Mouse (Mus musculus) kidney, embryonic 15.5 days (tissue): Measurements from ENCODE around the gene Ager. TPM values are rescaled to one million over a fixed set of nuclear protein-coding genes. Genes with fewer than 3 reads are reported as not detected.

Source experiments
- ATAC-seq: fragments of 200-750 bp; cut with Nextera tagmentation; replicated peaks from 2 replicates; pipeline ENCODE4 v1.8.0; 2017; ENCODE audit warnings: moderate TSS enrichment; ENCODE audit not compliant: low FRiP score
- H3K27ac ChIP-seq: fragments of 300-500 bp; sonication (generic); 2 replicates; pipeline ENCODE4 v1.5.1; 2015; ENCODE audit warnings: mild to moderate bottlenecking, inconsistent platforms
- H3K27me3 ChIP-seq: fragments of 300-500 bp; sonication (generic); 2 replicates; pipeline ENCODE4 v1.6.1; 2015; ENCODE audit warnings: inconsistent platforms
- H3K36me3 ChIP-seq: fragments of 300-500 bp; sonication (generic); 2 replicates; pipeline ENCODE4 v1.6.1; 2015; ENCODE audit warnings: inconsistent platforms
- H3K4me1 ChIP-seq: fragments of 300-500 bp; sonication (generic); 2 replicates; pipeline ENCODE4 v1.6.1; 2015; ENCODE audit warnings: inconsistent platforms
- H3K4me2 ChIP-seq: fragments of 300-500 bp; sonication (generic); 2 replicates; pipeline ENCODE4 v1.6.1; 2015; ENCODE audit warnings: moderate library complexity, mild to moderate bottlenecking, inconsistent platforms
- H3K4me3 ChIP-seq: fragments of 300-500 bp; sonication (generic); replicated peaks from 2 replicates; pipeline ENCODE4 v1.5.1; 2015; ENCODE audit warnings: mild to moderate bottlenecking, inconsistent platforms
- H3K9ac ChIP-seq: fragments of 300-500 bp; sonication (generic); 2 replicates; pipeline ENCODE4 v1.6.1; 2015; ENCODE audit warnings: mild to moderate bottlenecking, inconsistent platforms
- H3K9me3 ChIP-seq: fragments of 300-500 bp; sonication (generic); replicated peaks from 2 replicates; pipeline ENCODE4 v1.6.1; 2016; ENCODE audit warnings: inconsistent platforms
- WGBS: fragments of 180-500 bp; shearing (Covaris S2); methylation state at CpG from one replicate; pipeline ENCODE4 v1.1.7; 2015; ENCODE audit warnings: mixed read lengths; 5-methylcytosine and 5-hydroxymethylcytosine counted together
- polyA plus RNA-seq: library from polyadenylated mRNA; unstranded; fragments of >200 nt; fragmentation: Nextera tagmentation; extraction: Ambion mirVana; gene quantifications from 2 replicates; pipeline ENCODE4 v1.2.1, GENCODE M21; 2015

Ager gene
- polyA plus RNA-seq, 1 experiment from 2014 or later: 7.5 TPM

DNA sequence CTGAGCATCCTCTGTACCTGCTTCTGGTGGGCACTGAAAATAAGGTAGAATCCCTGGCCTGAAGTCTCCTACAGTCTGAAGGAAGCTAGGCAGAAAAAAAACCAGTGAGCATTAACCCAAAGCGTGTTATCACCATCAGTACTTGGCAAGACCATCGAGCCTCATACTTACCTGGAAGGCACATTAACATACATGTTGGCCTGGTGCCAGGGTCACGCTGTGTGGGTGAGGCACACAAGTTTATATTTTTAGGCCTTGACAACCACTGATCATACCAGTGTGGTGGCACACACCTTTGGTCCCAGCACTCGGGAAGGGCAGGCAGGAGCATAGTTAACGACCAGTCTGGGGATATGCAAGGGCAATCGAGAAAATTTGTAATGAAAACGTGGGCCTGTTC, 10.3 kb downstream of the Ager start:
- Histone ChIP-seq H3K4me3 (no peak overlapping the region), H3K4me1 (peaks cover 40% of the 10 kb centered on the region), H3K27me3 (no peaks in the 10 kb centered on the region), H3K9ac (no peak overlapping the region), H3K36me3 (peaks cover 35% of the 10 kb centered on the region), H3K27ac (peak overlapping the region; percentile 54), H3K4me2 (0 out of 2 replicates have a peak overlapping the region, but pooled peaks have one; percentile 3), H3K9me3 (no peaks in the 10 kb centered on the region)
- WGBS: 72% methylated on average over 7 of the region's 7 CpGs
- no peak for ATAC-seq

GRCm38 (mm10) chr17:34611050-34611449, 13.4 kb downstream of the Ager start:
- Histone ChIP-seq H3K4me3 (no peak overlapping the region), H3K9me3 (no peaks in the 10 kb centered on the region), H3K4me1 (peaks cover 29% of the 10 kb centered on the region), H3K9ac (no peak overlapping the region), H3K27me3 (no peaks in the 10 kb centered on the region), H3K36me3 (peaks cover 64% of the 10 kb centered on the region), H3K4me2 (no peak overlapping the region), H3K27ac (no peak overlapping the region)
- ATAC-seq: no peak
- WGBS: 90% methylated on average over 8 of the region's 8 CpGs

DNA sequence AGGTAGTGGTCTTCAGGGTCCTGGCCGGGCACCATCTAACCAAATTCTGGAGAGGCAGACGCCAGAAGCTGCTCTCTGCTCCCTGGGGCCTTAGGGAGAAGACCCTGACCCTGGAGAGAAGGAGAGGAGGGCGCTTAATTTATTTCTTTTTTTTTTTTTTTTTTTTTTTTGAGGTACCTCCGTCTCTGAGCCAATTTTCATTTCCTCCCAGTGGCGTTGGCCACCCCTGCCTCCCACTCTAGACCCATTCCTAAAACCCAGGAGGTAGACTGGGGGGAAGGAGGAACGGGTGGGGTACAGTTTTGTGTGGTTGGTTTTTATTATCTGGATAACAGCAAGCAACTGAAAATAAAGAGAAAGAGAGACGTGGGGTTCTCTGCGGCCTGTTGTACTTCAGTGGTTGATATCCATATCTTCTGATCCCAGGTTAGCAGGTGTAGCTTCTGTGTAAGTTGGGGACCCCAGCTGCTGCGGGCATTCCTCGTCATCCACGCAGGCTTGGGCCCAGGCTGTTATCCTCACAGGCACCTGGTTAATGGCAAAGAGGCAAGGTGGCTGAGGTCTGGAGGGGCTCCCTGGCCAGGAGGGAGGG, 15.5 kb downstream of the Ager start:
- no peak overlapping the region for H3K9ac ChIP-seq
- peaks cover 75% of the 10 kb centered on the region for H3K36me3 ChIP-seq
- WGBS: 83% methylated on average over 11 of the region's 11 CpGs

DNA sequence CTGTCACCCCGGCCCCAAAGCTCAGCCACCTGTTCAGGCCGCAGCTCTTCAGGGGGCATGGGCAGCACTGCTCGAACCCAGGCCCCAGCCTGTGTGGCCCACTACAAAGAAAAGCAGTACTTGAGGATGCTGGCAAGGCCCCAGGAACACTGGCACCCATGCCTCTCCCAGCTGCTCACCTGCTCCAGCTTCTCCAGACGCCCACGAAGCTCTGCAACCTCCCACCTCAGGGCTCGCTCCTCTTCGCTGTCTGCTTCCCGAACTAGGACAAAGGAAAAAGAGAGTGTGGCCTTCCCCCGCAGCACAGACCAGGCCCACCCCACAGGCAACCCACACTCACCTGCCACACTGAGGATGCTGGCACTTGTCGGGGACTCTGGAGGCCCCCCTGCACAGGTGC, 16.2 kb downstream of the Ager start:
- 89% methylated on average over 10 of the region's 10 CpGs for WGBS

More for the DNA sequence above, 15.5 kb downstream of the Ager start:
- no peak for ATAC-seq
- H3K4me1 ChIP-seq: peaks cover 11% of the 10 kb centered on the region
- no peak overlapping the region for H3K27ac ChIP-seq
- no peak overlapping the region for H3K4me2 ChIP-seq
- no peak overlapping the region for H3K4me3 ChIP-seq
- no peaks in the 10 kb centered on the region for H3K9me3 ChIP-seq
- no peaks in the 10 kb centered on the region for H3K27me3 ChIP-seq

DNA sequence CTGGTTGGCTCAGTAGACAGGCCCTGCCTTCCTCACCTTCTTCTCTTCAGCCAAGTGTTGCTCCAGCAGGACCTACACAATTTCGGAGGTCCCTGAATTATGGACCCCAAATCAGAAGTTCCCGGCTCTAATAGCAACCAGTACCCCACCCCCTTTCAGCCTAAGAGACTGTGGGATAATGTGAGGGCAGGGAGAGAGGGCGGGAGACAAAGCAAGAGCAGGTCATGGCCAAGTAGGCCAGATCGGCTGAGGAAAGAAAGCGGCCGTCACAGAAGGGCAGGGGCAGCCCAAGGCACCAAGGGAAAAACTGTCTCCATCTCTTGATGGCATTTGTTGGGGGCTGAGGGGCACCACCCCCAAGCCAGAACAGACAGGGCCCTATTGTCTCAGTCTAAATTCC, 18.2 kb downstream of the Ager start, which contains the start of gene Egfl8:
Gene Egfl8 (minus strand): TSS at position 101 of the 400 bp plus-strand sequence.
- Histone ChIP-seq H3K4me3 (no peak within 1 kb of the TSS), H3K9ac (no peak within 1 kb of the TSS), H3K9me3 (no peaks in the 10 kb centered on the region), H3K27me3 (no peaks in the 10 kb centered on the region), H3K4me2 (no peak within 1 kb of the TSS), H3K27ac (peak within 1 kb of the TSS; percentile 18; the same call in 1 of the 2 replicates), H3K36me3 (peaks cover 89% of the 10 kb centered on the region), H3K4me1 (no peaks in the 10 kb centered on the region)
- no peak for ATAC-seq
- WGBS: 71% methylated on average over 6 of the region's 6 CpGs

More for the DNA sequence above, 16.2 kb downstream of the Ager start:
- Histone ChIP-seq H3K27me3 (no peaks in the 10 kb centered on the region), H3K27ac (no peak overlapping the region), H3K4me2 (no peak overlapping the region), H3K4me1 (peaks cover 4% of the 10 kb centered on the region; the same call in 1 of the 2 replicates), H3K4me3 (no peak overlapping the region), H3K36me3 (peaks cover 76% of the 10 kb centered on the region), H3K9ac (no peak overlapping the region), H3K9me3 (no peaks in the 10 kb centered on the region)
- ATAC-seq: no peak

DNA sequence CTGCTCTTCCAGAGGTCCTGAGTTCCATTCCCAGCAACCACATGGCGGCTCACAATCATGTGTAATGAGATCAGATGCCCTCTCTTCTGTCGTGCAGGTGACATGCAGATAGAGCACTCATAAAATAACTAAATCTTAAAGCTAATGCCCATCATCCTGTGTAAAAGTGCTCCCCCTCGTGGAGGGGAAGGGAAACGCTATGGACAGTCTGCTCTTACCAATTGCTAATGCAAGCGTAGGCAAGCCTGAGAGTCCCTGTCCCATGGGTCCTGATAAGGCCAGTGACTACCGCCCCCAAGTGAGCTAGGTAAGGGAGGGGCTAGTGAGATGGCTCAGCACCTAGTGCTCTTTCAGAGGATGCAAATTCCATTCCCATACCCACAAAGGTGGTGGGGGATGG, 21.3 kb downstream of the Ager start:
- H3K36me3 ChIP-seq: peaks cover 89% of the 10 kb centered on the region
- WGBS: 21% methylated on average over 6 of the region's 6 CpGs
- no peaks in the 10 kb centered on the region for H3K9me3 ChIP-seq
- H3K27me3 ChIP-seq: no peaks in the 10 kb centered on the region
- ATAC-seq: no peak
- H3K4me2 ChIP-seq: no peak overlapping the region
- H3K27ac ChIP-seq: no peak overlapping the region
- no peaks in the 10 kb centered on the region for H3K4me1 ChIP-seq
- H3K9ac ChIP-seq: no peak overlapping the region
- H3K4me3 ChIP-seq: no peak overlapping the region

- no peak for ATAC-seq
Observed at GRCm38 (mm10) chr17:34621006-34621405, 23.3 kb downstream of the Ager start.

DNA sequence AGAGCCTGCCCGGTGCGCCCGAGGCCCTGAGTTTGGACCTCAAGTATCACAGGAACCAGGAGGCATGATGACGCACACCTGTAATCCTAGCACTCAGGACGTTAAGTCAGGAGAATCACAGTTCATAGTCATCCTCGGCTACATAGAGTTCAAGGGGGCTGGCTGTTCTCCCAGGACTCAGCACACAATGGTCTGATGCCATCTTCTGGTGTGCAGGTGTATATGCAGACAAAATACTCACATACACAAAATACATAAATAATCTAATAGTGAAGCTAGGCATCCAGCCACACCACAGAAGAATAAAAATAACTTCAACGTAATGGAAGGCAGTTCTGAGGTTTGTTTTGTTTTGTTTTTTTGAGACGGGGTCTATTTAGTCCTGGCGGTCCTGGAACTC, 25.5 kb downstream of the Ager start:
- Histone ChIP-seq H3K27ac (no peak overlapping the region), H3K9ac (no peak overlapping the region), H3K4me1 (peaks cover 22% of the 10 kb centered on the region), H3K4me2 (no peak overlapping the region), H3K4me3 (no peak overlapping the region), H3K9me3 (no peaks in the 10 kb centered on the region), H3K27me3 (no peaks in the 10 kb centered on the region), H3K36me3 (peaks cover 67% of the 10 kb centered on the region)
- no peak for ATAC-seq
- 85% methylated on average over 9 of the region's 9 CpGs for WGBS

More at GRCm38 (mm10) chr17:34621006-34621405, 23.3 kb downstream of the Ager start:
- Histone ChIP-seq H3K9ac (no peak overlapping the region), H3K4me1 (peaks cover 8% of the 10 kb centered on the region), H3K36me3 (peaks cover 84% of the 10 kb centered on the region), H3K27me3 (no peaks in the 10 kb centered on the region), H3K9me3 (no peaks in the 10 kb centered on the region), H3K27ac (no peak overlapping the region), H3K4me3 (no peak overlapping the region), H3K4me2 (no peak overlapping the region)
- WGBS: 87% methylated on average over 8 of the region's 8 CpGs

DNA sequence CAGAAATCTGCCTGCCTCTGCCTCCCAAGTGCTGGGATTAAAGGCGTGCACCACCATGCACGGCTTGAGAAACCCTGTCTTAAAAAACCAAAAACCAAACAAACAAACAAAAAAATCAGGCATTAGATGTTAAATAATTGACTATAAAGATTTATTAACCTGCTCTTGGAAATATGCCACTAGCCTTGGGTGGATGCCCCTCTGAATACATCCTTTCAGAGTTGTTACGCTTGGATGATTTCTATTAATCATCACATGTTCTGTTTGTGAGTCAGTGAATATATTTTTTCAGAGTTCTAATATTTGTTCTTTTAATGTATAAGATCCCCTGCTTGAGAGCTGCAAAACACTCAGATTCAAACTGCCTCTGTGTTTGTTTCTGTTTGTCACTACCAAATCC, 27.3 kb downstream of the Ager start:
- Histone ChIP-seq H3K4me1 (peaks cover 40% of the 10 kb centered on the region), H3K4me3 (no peak overlapping the region), H3K27me3 (peaks cover 4% of the 10 kb centered on the region), H3K4me2 (no peak overlapping the region), H3K9me3 (no peaks in the 10 kb centered on the region), H3K36me3 (peaks cover 53% of the 10 kb centered on the region), H3K27ac (peak overlapping the region; percentile 22; the same call in 1 of the 2 replicates), H3K9ac (no peak overlapping the region)
- ATAC-seq: no peak
- 87% methylated on average over 3 of the region's 3 CpGs for WGBS

GRCm38 (mm10) chr17:34626062-34626772, 28.6 kb downstream of the Ager start:
- Histone ChIP-seq H3K36me3 (peaks cover 41% of the 10 kb centered on the region), H3K9me3 (no peaks in the 10 kb centered on the region), H3K4me3 (peak overlapping the region; percentile 76), H3K4me1 (peaks cover 52% of the 10 kb centered on the region), H3K27me3 (peaks cover 17% of the 10 kb centered on the region), H3K9ac (peak overlapping the region; percentile 72), H3K4me2 (peak overlapping the region; percentile 94), H3K27ac (peak overlapping the region; percentile 95)
- WGBS: 42% methylated on average over 16 of the region's 16 CpGs
- no peak for ATAC-seq

- Histone ChIP-seq H3K4me2 (peak overlapping the region; percentile 94), H3K4me3 (peak overlapping the region; percentile 76), H3K9me3 (no peaks in the 10 kb centered on the region), H3K4me1 (peaks cover 57% of the 10 kb centered on the region), H3K9ac (peak overlapping the region; percentile 72), H3K27ac (peak overlapping the region; percentile 95), H3K36me3 (peaks cover 35% of the 10 kb centered on the region), H3K27me3 (peaks cover 22% of the 10 kb centered on the region)
- WGBS: under 1% methylated on average over 18 of the region's 18 CpGs
- peak; percentile 43; the same call in 1 of the 2 replicates for ATAC-seq
Observed at GRCm38 (mm10) chr17:34626773-34627092, 29.1 kb downstream of the Ager start.

- peak; percentile 79 for ATAC-seq
- Histone ChIP-seq H3K4me2 (peak overlapping the region; percentile 94), H3K27ac (peak overlapping the region; percentile 95), H3K9ac (peak overlapping the region; percentile 72), H3K9me3 (no peaks in the 10 kb centered on the region), H3K4me1 (peaks cover 63% of the 10 kb centered on the region), H3K27me3 (peaks cover 28% of the 10 kb centered on the region), H3K36me3 (peaks cover 30% of the 10 kb centered on the region), H3K4me3 (peak overlapping the region; percentile 76)
- under 1% methylated on average over 45 of the region's 45 CpGs for WGBS
Observed at GRCm38 (mm10) chr17:34627093-34627942, 29.7 kb downstream of the Ager start.
